Comparison of ENCODE assay signal across 8 mouse cellular contexts in genomic region chr11:35769746-35770437, GRCm38 (mm10). TPM values are rescaled to one million over a fixed set of nuclear protein-coding genes. Genes with fewer than 3 reads are reported as not detected.
A peak's percentile ranks its signal among the peaks of the same experiment; 100 is the strongest.
DNase-seq lines count a peak whose midpoint lies in the region; ATAC-seq and TF ChIP-seq lines count a peak whose summit lies in the region.

No protein-coding gene starts in this region.

- H3K9ac ChIP-seq in ES-E14 (ENCODE audit: insufficient read depth, low read depth, low read length, poor library complexity, severe bottlenecking), result peak overlapping the region; percentile 97
- H3K9ac ChIP-seq in liver, embryonic 15.5 days, result peak overlapping the region; percentile 84
- peak overlapping the region; percentile 97 for H3K9ac ChIP-seq in neural tube, embryonic 15.5 days (replicated peaks)

- in situ Hi-C loops in ES-E14 (cut with MboI; ENCODE audit: low sequenced_read_pairs in 2 of 2, unreplicated experiment in 2 of 2), result no loop called here

- peak overlapping the region; percentile 90 for H3K27ac ChIP-seq in ES-E14 (ENCODE audit: insufficient read depth, low read depth, low read length, poor library complexity, severe bottlenecking)
- peak overlapping the region; percentile 51; the same call in 1 of the 2 replicates for H3K27ac ChIP-seq in embryonic fibroblast, embryonic 13.5 days (ENCODE audit: insufficient read depth, low read length)
- peak overlapping the region; percentile 86 for H3K27ac ChIP-seq in liver, embryonic 15.5 days (replicated peaks)
- peak overlapping the region; percentile 95 for H3K27ac ChIP-seq in neural tube, embryonic 15.5 days (replicated peaks)

- no peaks in the 10 kb centered on the region for H3K27me3 ChIP-seq in liver, embryonic 15.5 days
- H3K27me3 ChIP-seq in neural tube, embryonic 15.5 days (replicated peaks), result no peaks in the 10 kb centered on the region

- TF ChIP-seq POLR2A in embryonic fibroblast, embryonic 13.5 days (IDR thresholded peaks at IDR 0.05; ENCODE audit: low read depth, low read length), result peak; percentile 87

- DNase-seq in ES-E14 (ENCODE audit: low read depth, low spot score), result peak; percentile 40
- peak; percentile 81 to 89 for DNase-seq in adrenal gland, postnatal 36 days
- peak; percentile 76 to 80 for DNase-seq in heart, adult 9 months (ENCODE audit: low spot score in 2 of 2)
- peak; percentile 88 for DNase-seq in kidney, postnatal 10 days
- no peak for DNase-seq in spleen, adult 18-20 months

- peak; percentile 95 for ATAC-seq in liver, embryonic 15.5 days (ENCODE audit: insufficient read depth)
- peak; percentile 81 for ATAC-seq in neural tube, embryonic 15.5 days (ENCODE audit: low FRiP score)

- H3K4me3 ChIP-seq in ES-E14 (ENCODE audit: insufficient read depth in 1 of 2, low read depth in 1 of 2, low read length in 2 of 2, poor library complexity in 1 of 2, severe bottlenecking in 1 of 2), result peak overlapping the region; percentile 95 to 96
- peak overlapping the region; percentile 87 for H3K4me3 ChIP-seq in embryonic fibroblast, embryonic 13.5 days (ENCODE audit: insufficient read depth, low read length)
- H3K4me3 ChIP-seq in liver, embryonic 15.5 days (replicated peaks), result peak overlapping the region; percentile 84
- H3K4me3 ChIP-seq in neural tube, embryonic 15.5 days (replicated peaks), result peak overlapping the region; percentile 94

- H3K9me3 ChIP-seq in ES-E14 (ENCODE audit: control insufficient read depth, insufficient read depth, low read depth, low read length), result no peaks in the 10 kb centered on the region
- H3K9me3 ChIP-seq in liver, embryonic 15.5 days (replicated peaks), result no peaks in the 10 kb centered on the region
- no peaks in the 10 kb centered on the region for H3K9me3 ChIP-seq in neural tube, embryonic 15.5 days (replicated peaks)

- under 1% methylated on average over 41 of the region's 41 CpGs for WGBS in liver, embryonic 15.5 days (ENCODE audit: insufficient replicate concordance)
- 0% methylated on average over 26 of the region's 41 CpGs for WGBS in neural tube, embryonic 15.5 days

- no peaks in the 10 kb centered on the region for H3K36me3 ChIP-seq in ES-E14 (ENCODE audit: control insufficient read depth, insufficient read depth, low read length, poor library complexity, severe bottlenecking)
- H3K36me3 ChIP-seq in liver, embryonic 15.5 days (replicated peaks), result no peaks in the 10 kb centered on the region; the same call in 1 of the 2 replicates
- H3K36me3 ChIP-seq in neural tube, embryonic 15.5 days, result peaks cover 3% of the 10 kb centered on the region; the same call in 1 of the 2 replicates

- no peak for TF ChIP-seq CTCF in embryonic fibroblast, embryonic 13.5 days (IDR thresholded peaks at IDR 0.05; ENCODE audit: borderline replicate concordance, insufficient read depth, low read length)

- H3K4me1 ChIP-seq in ES-E14 (ENCODE audit: control insufficient read depth in 2 of 2, insufficient read depth in 2 of 2, low read length in 2 of 2, poor library complexity in 1 of 2), result peaks cover 2 to 5% of the 10 kb centered on the region in 2 experiments
- H3K4me1 ChIP-seq in embryonic fibroblast, embryonic 13.5 days (ENCODE audit: control insufficient read depth, insufficient read depth, low read length), result peaks cover 5% of the 10 kb centered on the region; the same call in 1 of the 2 replicates
- H3K4me1 ChIP-seq in liver, embryonic 15.5 days (replicated peaks), result peaks cover 34% of the 10 kb centered on the region
- peaks cover 24% of the 10 kb centered on the region for H3K4me1 ChIP-seq in neural tube, embryonic 15.5 days

- H3K4me2 ChIP-seq in liver, embryonic 15.5 days, result peak overlapping the region; percentile 92
- peak overlapping the region; percentile 69 for H3K4me2 ChIP-seq in neural tube, embryonic 15.5 days

TF ChIP-seq in ES-E14, 5 proteins besides CTCF, POLR2A, EP300 and RAD21:
- TF ChIP-seq CHD2 (IDR thresholded peaks at IDR 0.05; ENCODE audit: low read depth, low read length), result no peak

RNA-seq across cellular contexts. Expression of gene Pank3, which starts 0.6 kb away (rescaled TPM):
- 18.8 and 27.0 TPM in 2 replicates for total RNA-seq in ES-E14 (2012; rRNA removed)
- 10 to 100 TPM; 78.7 to 86.4 TPM for total RNA-seq in adrenal gland, postnatal 36 days (2021)
- 41.0 and 43.8 TPM in 2 replicates for polyA plus RNA-seq in embryonic fibroblast, embryonic 13.5 days (2011; ENCODE audit: insufficient read length, low read depth, missing spikeins)
- 4.5 and 4.6 TPM in 2 replicates for polyA plus RNA-seq in liver, embryonic 15.5 days (2015; fragmentation: Nextera tagmentation; extraction: Ambion mirVana)
- polyA plus RNA-seq in neural tube, embryonic 15.5 days (2015; fragmentation: Nextera tagmentation; extraction: Ambion mirVana), result 19.0 and 19.8 TPM in 2 replicates

RNA-seq across cellular contexts. Expression of gene Fbll1, which starts 28.8 kb away (rescaled TPM):
- total RNA-seq in ES-E14 (2012; rRNA removed), result 0.22 and 0.26 TPM in 2 replicates
- total RNA-seq in adrenal gland, postnatal 36 days (2021), result under 1 TPM in 1 of 2 experiments, not detected in 1; 0.46 TPM
- polyA plus RNA-seq in embryonic fibroblast, embryonic 13.5 days (2011; ENCODE audit: insufficient read length, low read depth, missing spikeins), result not detected in 2 replicates
- not detected in 2 replicates for polyA plus RNA-seq in liver, embryonic 15.5 days (2015; fragmentation: Nextera tagmentation; extraction: Ambion mirVana)
- polyA plus RNA-seq in neural tube, embryonic 15.5 days (2015; fragmentation: Nextera tagmentation; extraction: Ambion mirVana), result 23.8 and 31.4 TPM in 2 replicates

Comparison
In these comparisons a context has a peak if more than half of its experiments do, and no peak if none do; other contexts are left out.
1. DNase-seq: peak in ES-E14 (single experiment), adrenal gland, postnatal 36 days (2 of 2), heart, adult 9 months (2 of 2) and kidney, postnatal 10 days (single experiment); none in spleen, adult 18-20 months (0 of 2).
2. RNA of gene Fbll1, which starts 28.8 kb away (polyA plus RNA-seq): 23.8 to 31.4 TPM in neural tube, embryonic 15.5 days; not detected in liver, embryonic 15.5 days and not detected in embryonic fibroblast, embryonic 13.5 days; every median in the first group is over 10 times any median in the second.
3. Peak in every context shown above with its lines, with median percentiles within 50 percentile points of each other: H3K27ac ChIP-seq, H3K4me3 ChIP-seq and H3K9ac ChIP-seq.